Mouse (Mus musculus) hindbrain, embryonic 15.5 days (tissue): ENCODE measurements around the gene Aff4. TPM values are rescaled to one million over a fixed set of nuclear protein-coding genes. Genes with fewer than 3 reads are reported as not detected.

Source experiments
- microRNA-seq: library from miRNA; unstranded; fragments of <30 nt; microRNA quantifications from one replicate; pipeline ENCODE4, GENCODE M21; 2016
- polyA plus RNA-seq: library from polyadenylated mRNA; unstranded; fragments of >200 nt; fragmentation: Nextera tagmentation; extraction: Ambion mirVana; gene quantifications from 2 replicates; pipeline ENCODE4 v1.2.1, GENCODE M21; 2015

Gene Aff4
- polyA plus RNA-seq, 1 experiment from 2014 or later, result 43.9 TPM

Small RNA genes within 50 kb of the gene (microRNA-seq; reads per million reads assigned to microRNA genes)
- not detected for gene Mir6920

Other genes starting within 250 kb of the Aff4 start
- gene Hspa4, start 50.4 kb upstream of the Aff4 start, polyA plus RNA-seq, result 45.3 and 46.9 TPM in 2 replicates
- gene Zcchc10, start 26.2 kb upstream of the Aff4 start, polyA plus RNA-seq, result 15.0 and 15.1 TPM in 2 replicates
- 0.52 TPM in 1 of 2 replicates, not detected in the other for gene Leap2, start 72.3 kb downstream of the Aff4 start, polyA plus RNA-seq
- 797 and 823 TPM in 2 replicates for gene Uqcrq, start 80.0 kb downstream of the Aff4 start, polyA plus RNA-seq
- 2.9 and 3.2 TPM in 2 replicates for gene Gdf9, start 80.2 kb downstream of the Aff4 start, polyA plus RNA-seq
- 0.07 TPM in 1 of 2 replicates, not detected in the other for gene Gm10447, start 106.3 kb downstream of the Aff4 start, polyA plus RNA-seq
- gene Shroom1, start 106.4 kb downstream of the Aff4 start, polyA plus RNA-seq, result 3.5 TPM in 2 replicates
- gene Gm9837, start 119.6 kb downstream of the Aff4 start, polyA plus RNA-seq, result not detected in 2 replicates
- gene Gm9945, start 129.3 kb downstream of the Aff4 start, polyA plus RNA-seq, result 0.38 TPM in 1 of 2 replicates, not detected in the other
- 1.3 and 1.6 TPM in 2 replicates for gene Sowaha, start 129.4 kb downstream of the Aff4 start, polyA plus RNA-seq
- 18.6 and 20.7 TPM in 2 replicates for gene Sept8, start 168.4 kb downstream of the Aff4 start, polyA plus RNA-seq
- 318 and 324 TPM in 2 replicates for gene Kif3a, start 216.5 kb downstream of the Aff4 start, polyA plus RNA-seq